Mouse (Mus musculus) stomach, postnatal 0 days (tissue): Measurements from ENCODE around the gene Nckap5. TPM values are rescaled to one million over a fixed set of nuclear protein-coding genes. Genes with fewer than 3 reads are reported as not detected.
A peak's percentile ranks its signal among the peaks of the same experiment; 100 is the strongest.

ENCODE experiments used
- ATAC-seq: fragments of 200-750 bp; cut with Nextera tagmentation; 2 replicates; pipeline ENCODE4 v1.8.0; 2017; ENCODE audit not compliant: low FRiP score, low TSS enrichment
- DNase-seq: peaks from one replicate; pipeline ENCODE4 v3.0.0-alpha.2; 2016; ENCODE audit warnings: low spot score
- H3K27ac ChIP-seq: fragments of 300-500 bp; sonication (generic); replicated peaks from 2 replicates; pipeline ENCODE4 v1.5.1; 2014; ENCODE audit warnings: mild to moderate bottlenecking, control low read depth
- H3K27me3 ChIP-seq: fragments of 300-500 bp; sonication (generic); 2 replicates; pipeline ENCODE4 v1.6.1; 2014; ENCODE audit warnings: low read length; ENCODE audit not compliant: control insufficient read depth, insufficient read depth
- H3K36me3 ChIP-seq: fragments of 300-500 bp; sonication (generic); 2 replicates; pipeline ENCODE4 v1.6.1; 2014; ENCODE audit warnings: low read length, mixed read lengths; ENCODE audit not compliant: control insufficient read depth, insufficient read depth
- H3K4me1 ChIP-seq: fragments of 300-500 bp; sonication (generic); replicated peaks from 2 replicates; pipeline ENCODE4 v1.6.1; 2014; ENCODE audit warnings: antibody characterized with exemption; ENCODE audit not compliant: control insufficient read depth, insufficient read depth
- H3K4me2 ChIP-seq: fragments of 300-500 bp; sonication (generic); replicated peaks from 2 replicates; pipeline ENCODE4 v1.6.1; 2014; ENCODE audit warnings: low read depth, mild to moderate bottlenecking, control low read depth, moderate library complexity
- H3K4me3 ChIP-seq: fragments of 300-500 bp; sonication (generic); 2 replicates; pipeline ENCODE4 v1.5.1; 2014; ENCODE audit warnings: low read depth, low read length, control low read depth
- H3K9ac ChIP-seq: fragments of 300-500 bp; sonication (generic); 2 replicates; pipeline ENCODE4 v1.6.1; 2014; ENCODE audit warnings: mild to moderate bottlenecking, low read length, control low read depth, mixed read lengths
- H3K9me3 ChIP-seq: fragments of 300-500 bp; sonication (generic); 2 replicates; pipeline ENCODE4 v1.6.1; 2016; ENCODE audit warnings: low read length; ENCODE audit not compliant: control insufficient read depth
- CTCF ChIP-seq: IDR thresholded peaks from 2 replicates; pipeline ENCODE4 v1.5.1; 2016; ENCODE audit warnings: antibody characterized with exemption, low read depth, mild to moderate bottlenecking, moderate library complexity
- EP300 ChIP-seq: optimal IDR thresholded peaks from 2 replicates; pipeline ENCODE3; 2016; ENCODE audit warnings: antibody characterized with exemption
- WGBS: fragments of 180-500 bp; shearing (Covaris S2); extraction: QIAGEN DNeasy Blood & Tissue Kit; methylation state at CpG from one replicate; pipeline ENCODE4 v1.1.7; 2014; 5-methylcytosine and 5-hydroxymethylcytosine counted together
- polyA plus RNA-seq: library from polyadenylated mRNA; unstranded; fragments of >200 nt; fragmentation: Nextera tagmentation; extraction: Ambion mirVana; gene quantifications from 2 replicates; pipeline ENCODE4 v1.2.1, GENCODE M21; 2015

Gene Nckap5
- polyA plus RNA-seq, 1 experiment from 2014 or later, result 1.9 TPM

- Histone ChIP-seq H3K9me3 (no peaks in the 10 kb centered on the region), H3K4me3 (no peak overlapping the region), H3K9ac (no peak overlapping the region), H3K27me3 (no peaks in the 10 kb centered on the region), H3K4me1 (no peaks in the 10 kb centered on the region), H3K27ac (no peak overlapping the region), H3K36me3 (no peaks in the 10 kb centered on the region), H3K4me2 (no peak overlapping the region)
- no peak for TF ChIP-seq CTCF
- no peak for TF ChIP-seq EP300
- peak; percentile 29 for DNase-seq
- WGBS, result 75% methylated on average over 6 of the region's 6 CpGs
- ATAC-seq, result no peak
Measured at GRCm38 (mm10) chr1:126153516-126154234, 676.9 kb downstream of the Nckap5 start.

DNA sequence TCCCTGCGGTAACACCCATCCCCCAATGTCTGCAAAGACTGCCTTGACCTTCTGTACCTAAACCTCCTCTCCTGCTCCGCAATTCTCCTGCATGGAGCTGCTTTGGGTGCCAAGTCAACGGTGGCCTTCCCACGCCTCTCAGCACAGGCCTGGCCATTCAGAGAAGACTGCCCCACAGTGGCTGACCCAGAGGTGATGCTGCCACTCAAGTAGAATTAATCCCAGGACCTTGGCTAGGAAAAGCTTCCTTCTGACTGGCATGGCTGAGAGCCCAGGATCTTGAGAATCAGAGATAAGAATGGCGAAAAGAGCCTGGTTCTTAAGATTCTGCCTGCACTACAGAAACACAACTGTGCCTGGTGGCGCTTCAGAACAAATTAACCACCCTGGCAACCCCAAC is 678.4 kb downstream of the Nckap5 start:
- TF ChIP-seq CTCF (no peak), EP300 (no peak)
- ATAC-seq, result no peak
- H3K9me3 ChIP-seq, result no peaks in the 10 kb centered on the region
- DNase-seq, result no peak
- no peak overlapping the region for H3K27ac ChIP-seq
- H3K9ac ChIP-seq, result no peak overlapping the region
- H3K4me3 ChIP-seq, result no peak overlapping the region
- H3K27me3 ChIP-seq, result no peaks in the 10 kb centered on the region
- no peak overlapping the region for H3K4me2 ChIP-seq
- H3K4me1 ChIP-seq, result no peaks in the 10 kb centered on the region
- H3K36me3 ChIP-seq, result no peaks in the 10 kb centered on the region
- WGBS, result 79% methylated on average over 6 of the region's 6 CpGs

GRCm38 (mm10) chr1:126149966-126150365 is 680.6 kb downstream of the Nckap5 start:
- no peak overlapping the region for H3K27ac ChIP-seq
- H3K9me3 ChIP-seq, result no peaks in the 10 kb centered on the region
- H3K36me3 ChIP-seq, result no peaks in the 10 kb centered on the region
- H3K9ac ChIP-seq, result no peak overlapping the region
- TF ChIP-seq CTCF (no peak), EP300 (no peak)
- no peaks in the 10 kb centered on the region for H3K4me1 ChIP-seq
- DNase-seq (no peak), ATAC-seq (no peak)
- H3K4me3 ChIP-seq, result no peak overlapping the region
- H3K4me2 ChIP-seq, result no peak overlapping the region
- H3K27me3 ChIP-seq, result no peaks in the 10 kb centered on the region

DNA sequence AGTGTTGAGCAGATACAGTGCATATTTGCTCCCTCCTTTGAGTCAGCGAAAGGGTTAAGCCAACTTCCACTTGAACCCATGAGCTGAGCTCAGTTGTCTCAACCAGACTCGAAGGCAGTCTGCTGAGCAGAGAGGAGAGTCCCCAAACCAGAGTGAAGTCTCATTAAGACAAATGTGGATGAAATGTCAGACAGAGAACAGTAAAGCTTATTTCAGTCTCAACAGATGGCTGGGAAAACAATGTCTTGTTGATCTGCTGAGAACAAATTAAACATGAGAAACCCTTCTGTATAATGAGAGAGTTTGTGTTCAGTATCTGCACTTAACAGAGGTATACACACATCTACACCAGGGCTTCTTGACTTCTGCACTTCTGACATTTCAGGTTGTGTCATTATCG is 694.9 kb downstream of the Nckap5 start:
- no peak for ATAC-seq

DNA sequence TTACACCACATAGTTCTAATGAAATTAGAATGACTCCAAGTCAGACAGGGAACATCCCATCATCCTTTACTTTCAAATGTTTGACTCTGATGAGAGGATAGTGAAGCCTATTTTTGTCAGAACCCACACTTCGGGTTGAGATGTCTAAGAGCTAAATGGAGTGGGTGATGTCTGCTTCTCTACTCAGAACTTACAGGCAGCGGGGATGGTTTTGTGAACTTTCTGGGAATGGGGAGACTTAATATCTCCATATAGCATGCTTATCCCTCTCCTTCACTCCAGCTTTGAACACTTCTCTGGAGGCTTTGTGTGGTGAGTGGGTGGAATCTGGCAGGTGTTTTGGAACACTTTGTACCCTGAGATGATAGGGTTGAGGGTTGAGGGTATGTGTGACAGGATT is 698.3 kb downstream of the Nckap5 start:
- ATAC-seq (no peak), DNase-seq (no peak)
- Histone ChIP-seq H3K4me2 (no peak overlapping the region), H3K4me1 (no peaks in the 10 kb centered on the region), H3K36me3 (no peaks in the 10 kb centered on the region), H3K4me3 (no peak overlapping the region), H3K9me3 (no peaks in the 10 kb centered on the region), H3K27ac (no peak overlapping the region), H3K9ac (no peak overlapping the region), H3K27me3 (no peaks in the 10 kb centered on the region)
- WGBS, result 96% methylated on average over 2 of the region's 2 CpGs
- TF ChIP-seq CTCF (no peak), EP300 (no peak)

More for the DNA sequence above, 694.9 kb downstream of the Nckap5 start:
- 80% methylated on average over 3 of the region's 3 CpGs for WGBS
- Histone ChIP-seq H3K36me3 (no peaks in the 10 kb centered on the region), H3K4me3 (no peak overlapping the region), H3K9me3 (no peaks in the 10 kb centered on the region), H3K27me3 (no peaks in the 10 kb centered on the region), H3K9ac (no peak overlapping the region), H3K4me2 (no peak overlapping the region), H3K27ac (no peak overlapping the region), H3K4me1 (no peaks in the 10 kb centered on the region)
- no peak for DNase-seq
- TF ChIP-seq EP300 (no peak), CTCF (no peak)

- Histone ChIP-seq H3K36me3 (no peaks in the 10 kb centered on the region), H3K4me2 (no peak overlapping the region), H3K4me3 (no peak overlapping the region), H3K27ac (no peak overlapping the region), H3K9ac (no peak overlapping the region), H3K9me3 (no peaks in the 10 kb centered on the region), H3K27me3 (no peaks in the 10 kb centered on the region), H3K4me1 (no peaks in the 10 kb centered on the region)
- TF ChIP-seq EP300, result no peak
- no peak for TF ChIP-seq CTCF
- ATAC-seq (no peak), DNase-seq (no peak)
- WGBS, result 32% methylated on average over 1 of the region's 1 CpGs
Measured at GRCm38 (mm10) chr1:126129129-126129528, 701.5 kb downstream of the Nckap5 start.
